Mouse (Mus musculus) thymus, postnatal 36 days (tissue): ENCODE measurements around the gene Tsks.

Experiments
- DNase-seq, 2 experiments: peaks; one replicate each; pipeline ENCODE4 v3.0.0; 2022; ENCODE audit warnings: mixed read lengths in 2 of 2

The Tsks gene

DNA sequence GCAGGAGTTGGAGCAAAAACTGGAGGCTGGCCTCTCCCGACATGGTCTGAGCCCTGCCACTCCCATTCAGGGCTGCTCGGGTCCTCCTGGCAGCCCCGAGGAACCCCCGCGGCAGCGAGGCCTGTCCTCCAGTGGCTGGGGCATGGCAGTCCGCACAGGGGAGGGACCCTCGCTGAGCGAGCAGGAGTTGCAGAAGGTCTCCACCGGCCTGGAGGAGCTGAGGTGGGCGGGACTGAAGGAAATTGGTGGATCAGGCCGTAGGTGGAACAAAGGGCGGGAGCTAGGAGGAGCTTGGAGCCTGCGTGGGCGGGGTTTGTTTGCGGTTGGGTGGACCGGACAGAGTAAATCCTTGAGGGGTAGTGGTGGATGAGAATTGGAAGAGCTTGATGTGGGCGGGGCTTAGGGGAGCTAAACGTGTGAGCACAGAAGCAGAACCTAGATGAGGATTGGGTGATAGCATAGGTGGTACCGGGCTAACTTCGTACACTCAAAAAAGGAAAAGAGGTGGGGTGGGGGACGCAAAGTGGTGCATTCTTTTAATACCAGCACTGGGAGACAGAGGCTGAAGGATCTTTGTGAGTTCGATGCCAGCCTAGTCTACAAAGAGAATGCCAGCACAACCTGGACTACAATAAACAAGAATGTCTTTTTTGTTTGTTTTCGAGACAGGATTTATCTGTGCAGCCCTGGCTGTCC is 9.8 kb downstream of the Tsks start:
- peak; percentile 37 to 56 for DNase-seq

DNA sequence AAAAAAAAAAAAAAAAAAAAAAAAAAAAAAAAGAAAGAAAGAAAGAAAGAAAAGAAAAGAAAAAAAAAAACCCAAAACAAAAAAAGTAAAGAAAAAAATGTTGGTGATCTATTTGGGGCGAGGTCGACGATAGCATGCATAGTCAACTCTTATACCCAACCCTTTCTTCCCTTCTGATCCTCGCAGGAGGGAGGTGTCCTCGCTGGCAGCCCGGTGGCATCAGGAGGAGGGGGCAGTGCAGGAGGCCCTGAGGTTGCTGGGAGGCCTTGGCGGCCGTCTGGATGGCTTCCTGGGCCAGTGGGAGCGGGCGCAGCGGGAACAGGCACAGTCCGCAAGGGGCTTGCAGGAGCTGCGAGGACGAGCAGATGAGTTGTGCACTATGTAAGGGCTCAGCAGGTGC is 10.6 kb downstream of the Tsks start:
- no peak for DNase-seq

DNA sequence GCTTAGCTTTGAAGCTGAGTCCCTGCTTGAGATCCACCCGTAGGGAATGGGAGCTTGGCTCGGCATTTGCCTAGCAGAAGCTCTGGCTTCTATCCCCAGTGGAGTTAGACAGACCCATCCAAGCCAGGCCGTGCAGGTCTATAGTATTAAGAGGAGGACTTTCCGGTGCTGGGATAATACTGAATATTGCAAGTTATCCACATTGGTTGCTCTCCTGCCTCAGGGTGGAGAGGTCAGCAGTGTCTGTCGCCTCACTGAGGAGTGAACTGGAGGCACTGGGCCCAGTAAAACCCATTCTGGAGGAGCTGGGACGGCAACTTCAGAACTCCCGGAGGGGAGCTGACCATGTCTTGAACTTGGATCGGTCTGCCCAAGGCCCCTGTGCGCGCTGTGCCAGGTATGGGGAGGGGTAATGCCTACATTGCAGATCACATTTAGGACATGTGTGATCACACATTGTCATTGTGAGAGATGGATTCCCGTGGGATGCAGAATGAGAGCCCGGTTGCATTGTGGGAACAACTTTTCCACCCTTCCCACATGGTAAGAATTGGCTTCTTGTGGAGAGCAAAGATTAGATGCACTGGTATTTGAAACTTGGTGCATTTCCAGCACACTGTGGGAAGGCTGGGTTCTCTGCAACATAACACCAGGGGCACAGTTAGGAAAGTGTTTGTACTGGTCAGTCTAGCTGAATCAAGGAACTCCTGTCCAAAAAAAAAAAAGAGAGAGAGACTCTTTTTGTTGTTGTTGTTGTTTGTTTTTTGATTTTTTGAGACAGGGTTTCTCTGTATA is 11.3 kb downstream of the Tsks start:
- no peak for DNase-seq

DNA sequence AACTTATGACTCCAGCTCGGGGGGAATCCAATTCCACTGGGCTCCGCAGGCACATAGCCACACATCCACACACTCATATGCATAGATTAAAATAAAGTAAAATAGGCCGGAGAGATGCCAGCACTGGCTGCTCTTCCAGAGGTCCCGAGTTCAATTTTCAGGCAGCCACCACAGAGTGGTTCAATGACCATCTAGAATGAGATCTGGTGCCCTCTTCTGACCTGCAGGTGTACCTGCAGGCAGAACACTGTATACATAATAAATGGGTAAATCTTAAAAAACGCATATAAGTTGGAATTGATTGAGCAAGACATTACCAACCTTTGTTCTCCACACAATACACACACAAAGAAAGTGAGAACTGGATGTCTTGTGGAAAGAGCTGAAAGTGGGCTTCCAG is 12.6 kb downstream of the Tsks start:
- DNase-seq = no peak

DNA sequence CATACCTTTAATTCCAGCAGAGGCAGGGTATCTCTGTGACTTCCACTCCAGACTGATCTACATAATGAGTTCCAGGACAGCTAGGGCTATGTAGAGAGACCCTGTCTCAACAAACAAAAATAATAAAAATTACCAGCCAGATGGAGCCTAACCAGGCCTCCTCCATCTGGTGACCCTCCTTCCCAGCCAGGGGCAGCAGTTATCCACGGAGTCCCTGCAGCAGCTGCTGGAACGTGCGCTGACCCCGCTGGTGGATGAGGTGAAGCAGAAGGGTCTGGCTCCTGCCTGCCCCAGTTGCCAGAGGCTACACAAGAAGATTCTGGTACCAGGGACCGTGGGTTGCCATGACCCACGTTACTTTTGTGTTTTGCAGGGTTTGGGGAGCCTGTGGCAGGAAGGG is 13.3 kb downstream of the Tsks start:
- no peak for DNase-seq

DNA sequence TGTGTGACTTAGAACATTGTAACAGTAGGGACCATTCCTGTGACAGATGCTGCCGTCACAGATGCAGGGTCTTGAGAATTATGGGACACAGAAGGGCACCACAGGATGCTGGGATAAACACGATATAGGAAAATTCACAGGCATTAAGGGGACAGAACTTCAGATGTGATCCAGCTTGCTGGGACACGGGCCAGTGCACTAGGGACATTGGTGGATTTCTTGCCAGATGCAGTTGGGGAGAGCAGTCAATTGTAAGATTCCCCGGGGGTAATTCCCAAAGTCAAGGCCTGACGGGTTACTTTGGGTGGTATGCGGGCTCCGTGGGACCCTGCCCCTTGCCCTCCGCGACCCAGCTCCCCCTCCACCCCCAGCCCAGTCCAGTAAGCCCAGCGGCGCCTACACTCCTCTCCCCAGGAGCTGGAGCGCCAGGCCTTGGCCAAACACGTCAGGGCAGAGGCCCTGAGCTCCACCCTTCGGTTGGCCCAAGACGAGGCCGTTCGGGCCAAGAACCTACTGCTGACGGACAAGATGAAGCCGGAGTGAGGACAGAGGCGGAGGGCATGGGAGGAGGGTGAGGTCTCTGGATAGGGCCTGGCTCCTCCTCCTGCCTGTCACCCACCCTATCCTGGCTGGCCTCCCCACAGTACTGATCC is 14.3 kb downstream of the Tsks start:
- no peak for DNase-seq

DNA sequence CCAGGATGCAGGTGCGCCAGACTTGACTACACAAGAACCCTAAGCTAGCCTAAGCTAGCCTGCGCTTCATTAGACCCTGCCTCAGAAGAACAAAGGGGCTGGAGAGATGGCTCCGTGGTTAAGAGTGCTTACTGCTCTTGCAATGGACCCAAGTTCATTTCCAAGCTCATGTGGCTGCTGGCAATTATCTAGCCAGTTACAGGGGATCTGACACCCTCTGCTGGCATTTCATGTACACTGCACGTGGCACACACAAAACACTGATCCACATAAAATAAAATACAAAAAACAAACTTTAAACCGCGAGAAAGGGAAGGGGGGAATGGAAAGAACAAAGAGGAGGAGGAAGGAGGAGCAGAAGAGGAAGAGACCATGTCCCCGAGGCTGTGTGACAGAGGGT is 15.2 kb downstream of the Tsks start:
- DNase-seq = peak in 1 of 2 experiments; percentile 22

DNA sequence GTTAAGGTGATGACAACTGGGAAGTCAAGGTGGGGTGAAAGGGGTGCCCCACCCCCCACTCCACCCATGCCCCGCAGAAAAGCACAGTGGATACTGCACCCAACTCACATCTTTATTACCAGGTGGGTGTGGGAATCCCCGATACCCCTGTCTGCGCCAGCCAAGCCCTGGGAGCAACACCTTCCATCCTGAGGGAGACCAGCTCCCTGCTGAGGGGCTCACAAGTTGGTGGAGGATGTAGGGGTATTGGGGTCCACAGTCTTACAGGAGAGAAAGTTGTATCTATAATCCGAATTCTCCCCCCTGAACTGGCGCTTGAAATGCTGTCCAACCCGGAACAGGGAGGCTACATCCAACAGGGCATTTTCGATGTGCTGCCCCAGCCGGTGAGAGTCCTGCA is 16.3 kb downstream of the Tsks start:
- no peak for DNase-seq

DNA sequence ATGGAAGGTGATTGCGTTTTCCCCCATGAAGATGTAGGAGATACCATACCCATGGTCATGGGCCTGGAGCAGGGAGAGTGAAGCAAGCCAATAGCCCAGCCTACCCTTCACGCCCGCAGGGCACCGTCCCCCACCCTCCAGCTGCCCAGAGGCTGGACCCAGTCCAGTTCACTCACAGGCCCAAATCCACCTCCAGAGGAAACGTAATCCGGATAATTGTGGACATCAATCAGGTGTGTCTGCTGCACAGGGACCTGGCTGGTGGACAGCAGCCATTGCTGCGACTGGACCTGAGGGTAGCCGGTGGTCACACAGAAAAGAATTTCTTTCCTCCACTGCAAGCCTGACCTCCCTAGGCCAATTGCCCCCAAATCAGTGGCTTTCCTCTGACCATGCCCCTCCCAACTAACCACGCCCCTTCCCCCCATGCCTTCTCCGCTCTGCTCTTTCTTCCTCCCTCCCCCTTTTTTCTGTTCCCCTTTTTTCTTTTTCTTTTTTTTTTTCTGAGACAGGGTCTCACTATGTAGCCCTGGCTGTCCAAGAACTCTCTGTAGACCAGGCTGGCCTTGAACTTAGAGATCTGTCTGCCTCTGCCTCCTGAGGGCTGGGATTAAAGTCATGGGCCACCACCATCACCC is 17.0 kb downstream of the Tsks start:
- DNase-seq = no peak

DNA sequence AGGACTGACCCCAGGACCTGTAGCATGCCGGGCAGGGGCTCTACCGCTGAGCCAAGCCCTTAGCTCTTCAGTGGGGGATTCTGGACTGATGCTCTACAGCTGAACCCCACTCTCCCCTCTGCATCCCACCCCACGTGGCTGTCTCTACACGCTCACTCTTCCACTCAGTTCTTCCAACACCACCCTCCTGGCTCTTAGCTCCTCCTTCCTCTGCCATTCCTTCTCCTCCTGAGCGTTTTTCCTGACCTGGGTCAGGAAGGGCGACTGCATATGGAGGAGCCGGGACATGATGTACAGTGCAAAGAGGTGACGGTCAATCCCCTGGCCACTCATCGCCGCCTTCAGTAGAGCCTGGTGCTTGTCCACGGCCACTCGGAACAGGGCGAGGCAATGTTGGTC is 17.5 kb downstream of the Tsks start:
- no peak for DNase-seq

DNA sequence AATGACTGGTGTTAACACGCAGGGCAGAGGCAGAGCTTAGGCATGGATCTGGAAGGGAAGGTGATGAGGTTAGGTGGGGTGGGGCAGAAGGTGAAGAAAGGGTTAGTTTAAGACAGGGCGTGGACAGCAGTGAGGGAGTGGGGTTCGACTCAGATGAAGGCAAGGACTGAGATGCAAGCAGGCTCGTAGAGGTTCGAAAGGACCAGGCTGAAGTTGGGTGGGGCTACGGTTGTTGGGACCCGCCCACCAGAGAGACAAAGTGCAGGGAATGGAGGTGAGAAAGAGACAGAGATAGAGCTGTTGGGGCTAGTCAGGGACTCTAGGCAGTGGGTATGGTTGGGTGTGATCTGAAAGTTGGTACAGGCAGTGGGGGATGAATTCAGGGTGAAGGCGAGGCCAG is 19.3 kb downstream of the Tsks start:
- DNase-seq = no peak

DNA sequence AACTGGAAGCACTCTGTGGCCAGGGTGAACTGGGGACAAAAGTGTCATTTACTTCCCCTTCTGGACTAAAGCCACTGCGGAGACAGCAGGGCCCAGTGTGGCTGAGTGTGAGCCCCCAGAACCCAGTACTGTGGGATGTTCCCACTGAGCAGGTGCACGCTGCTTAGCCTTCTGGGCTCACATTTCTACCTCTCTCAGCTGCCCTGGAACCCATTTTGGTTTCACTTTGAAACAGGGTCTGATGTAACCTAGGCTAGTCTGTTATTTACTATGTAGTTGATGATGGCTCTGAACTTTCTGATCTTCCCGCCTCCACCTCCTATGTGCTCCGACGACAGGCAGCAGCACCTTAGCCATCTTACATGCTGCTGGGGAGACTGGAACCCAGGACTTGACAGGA is 19.8 kb downstream of the Tsks start:
- no peak for DNase-seq

DNA sequence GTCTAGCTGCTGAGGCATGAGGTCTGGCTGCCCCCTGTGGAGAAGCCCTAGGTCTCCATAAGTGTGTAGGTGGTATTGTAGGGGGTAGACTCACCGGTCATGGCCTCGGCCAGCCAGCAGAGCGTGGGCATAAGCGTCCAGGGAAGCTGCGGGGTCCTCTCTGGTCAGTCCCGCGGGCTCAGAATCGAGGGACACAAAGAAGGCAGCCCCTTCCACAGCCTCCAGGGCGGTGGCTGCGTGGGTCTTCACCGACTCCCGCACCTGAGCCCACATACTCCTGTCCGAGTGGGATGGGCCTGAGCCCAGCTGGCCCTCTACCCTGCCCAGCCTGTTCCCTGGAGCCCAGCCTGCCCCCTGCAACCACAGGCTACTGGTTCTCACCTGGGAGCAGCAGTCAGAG is 22.0 kb downstream of the Tsks start:
- no peak for DNase-seq

DNA sequence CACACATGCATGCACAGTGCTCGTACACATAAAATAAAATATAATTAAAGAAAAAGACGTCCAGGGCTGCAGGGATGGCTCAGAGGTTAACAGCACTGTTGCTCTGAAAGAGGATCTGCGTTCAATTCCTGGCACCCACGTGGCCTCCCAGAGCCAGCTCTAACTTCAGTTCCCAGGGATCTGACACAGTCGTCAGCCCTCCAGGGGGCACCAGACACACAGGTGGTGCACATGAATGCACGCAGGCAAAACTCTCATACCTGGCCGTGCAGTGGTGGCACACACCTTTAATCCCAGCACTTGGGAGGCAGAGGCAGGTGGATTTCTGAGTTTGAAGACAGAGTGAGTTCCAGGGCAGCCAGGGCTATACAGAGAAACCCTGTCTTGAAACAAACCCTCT is 23.0 kb downstream of the Tsks start:
- peak in 1 of 2 experiments; percentile 41 for DNase-seq

DNA sequence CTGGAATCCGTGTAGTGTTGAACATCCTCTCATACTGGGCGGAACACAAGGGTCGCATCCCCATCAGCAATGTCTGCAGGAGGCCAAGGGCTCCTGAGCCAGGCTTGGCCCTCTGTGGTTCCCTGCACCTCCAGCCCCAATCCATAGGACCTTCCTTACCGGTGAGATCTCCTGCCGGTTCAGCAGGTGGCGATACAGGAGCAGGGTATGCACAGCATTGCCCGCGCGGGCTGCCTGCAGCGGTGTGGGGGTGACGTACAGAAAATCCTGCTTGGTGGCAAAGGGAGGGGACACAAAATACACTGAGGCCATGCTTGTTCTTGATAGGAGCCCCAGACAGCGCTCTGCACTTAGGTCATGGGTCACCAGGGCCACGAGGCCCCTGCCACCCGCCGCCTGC is 23.6 kb downstream of the Tsks start:
- DNase-seq = no peak

DNA sequence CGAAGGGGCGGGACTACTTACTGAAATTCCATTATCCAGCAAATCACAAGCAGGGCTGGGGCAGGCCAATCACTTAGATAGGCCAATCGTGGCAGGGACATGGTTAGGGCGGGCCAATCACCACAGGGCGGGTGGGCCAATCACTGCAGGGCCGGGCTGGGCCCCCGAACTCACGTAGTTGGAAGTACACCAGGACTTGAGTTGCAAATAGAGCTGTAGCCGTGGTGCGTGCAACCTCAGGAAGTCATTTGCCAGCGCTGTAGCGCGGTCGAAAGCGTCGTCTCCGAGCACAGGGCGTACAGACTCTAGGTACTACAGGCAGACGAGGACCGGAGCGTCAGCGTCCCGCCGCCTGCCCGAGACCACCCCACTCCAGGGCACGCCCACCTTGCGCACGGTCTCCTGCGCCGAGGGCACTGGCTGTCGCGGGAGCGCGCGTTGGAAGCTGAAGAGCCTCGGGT is 27.3 kb downstream of the Tsks start:
- peak; percentile 68 to 81 for DNase-seq

DNA sequence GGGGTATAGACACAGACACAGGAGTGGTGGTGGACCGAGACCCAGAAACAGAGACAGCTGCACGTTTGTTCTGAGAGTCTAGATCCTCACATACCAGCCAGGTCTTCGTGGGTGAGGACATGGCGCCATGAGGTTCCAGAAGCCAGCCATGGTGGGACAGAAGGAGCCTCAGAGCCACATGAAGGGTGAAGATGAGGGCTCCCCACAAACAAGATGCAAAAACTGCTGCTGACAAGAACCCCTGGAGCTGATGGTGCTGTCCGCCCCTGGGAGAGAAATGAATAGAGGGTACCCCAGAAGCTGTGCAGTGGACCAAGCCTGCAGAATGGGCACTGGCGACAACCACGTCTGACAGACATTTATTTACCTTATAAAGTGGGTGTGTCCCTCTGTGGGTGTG is 28.1 kb downstream of the Tsks start:
- no peak for DNase-seq

DNA sequence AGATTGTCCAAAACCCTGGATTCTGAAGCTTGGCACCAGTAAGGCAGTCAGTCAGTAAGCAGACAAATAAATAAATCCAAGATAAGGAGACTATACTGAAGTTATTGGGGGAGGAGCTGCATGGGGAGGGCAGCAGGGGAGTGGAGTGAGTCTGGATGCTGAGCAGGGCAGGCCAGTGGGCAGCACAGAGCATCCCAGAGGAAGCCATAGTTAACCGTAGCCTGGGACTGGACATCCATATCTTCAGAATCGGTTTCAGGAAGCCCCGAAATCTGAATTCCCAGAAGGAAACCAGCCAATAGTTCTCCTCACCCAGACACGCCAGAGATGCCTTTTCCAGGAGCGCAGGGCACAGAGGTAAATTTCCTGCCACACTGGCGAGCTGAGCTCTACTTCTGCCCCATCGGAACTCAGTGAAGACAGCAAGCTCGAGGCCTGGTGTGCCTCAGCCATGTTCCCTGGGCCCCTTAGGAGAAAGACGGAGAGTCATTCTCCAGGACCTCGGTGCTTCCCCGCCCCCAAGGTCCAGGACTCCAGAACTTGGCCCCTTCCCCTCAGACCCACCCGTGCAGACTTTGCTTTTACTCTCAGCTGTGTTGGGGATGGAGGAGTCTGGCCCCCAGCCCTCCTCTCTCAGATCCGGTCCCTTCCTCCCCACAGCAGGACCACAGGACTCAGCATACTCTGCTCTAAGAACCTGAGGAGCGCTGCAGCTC is 30.6 kb downstream of the Tsks start:
- DNase-seq = no peak

DNA sequence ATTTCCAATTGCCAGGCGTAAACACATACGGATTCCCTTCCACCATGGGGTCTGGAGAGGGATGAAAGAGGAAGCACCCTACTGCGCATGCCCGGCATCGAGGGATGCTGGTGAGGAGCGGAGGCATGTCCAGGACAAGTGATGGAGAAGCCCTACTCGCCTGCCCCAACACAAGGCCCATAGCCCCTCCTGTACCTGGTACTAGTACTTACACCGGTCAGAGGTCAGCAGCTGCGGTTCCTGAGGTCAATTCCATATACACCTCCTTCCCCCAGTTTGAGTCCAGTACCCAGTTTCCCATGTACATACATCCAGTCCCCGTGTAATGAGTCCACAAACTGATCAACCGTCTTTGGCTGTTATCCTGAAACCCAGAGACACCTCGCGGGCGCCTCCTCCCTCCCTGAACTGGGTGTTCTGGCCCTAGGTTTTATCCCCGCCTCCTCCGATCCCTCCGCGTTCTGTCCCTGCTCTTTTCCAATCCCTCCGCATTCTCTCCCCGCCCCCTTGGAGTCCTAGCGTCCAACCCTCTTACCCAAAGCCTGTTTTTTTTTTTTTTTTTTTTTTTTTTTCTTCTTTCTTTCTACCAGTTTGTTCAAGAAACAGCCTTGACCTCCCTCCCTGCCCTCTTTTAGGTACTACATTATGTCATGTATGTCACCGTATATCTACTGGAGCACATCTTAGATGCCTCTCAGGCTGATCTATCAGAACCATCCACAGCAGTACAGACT is 31.5 kb downstream of the Tsks start, which contains the start of gene Cpt1c:
TSS of gene Cpt1c (minus strand) at position 469 of the 734 bp plus-strand sequence.
- DNase-seq = no peak

DNA sequence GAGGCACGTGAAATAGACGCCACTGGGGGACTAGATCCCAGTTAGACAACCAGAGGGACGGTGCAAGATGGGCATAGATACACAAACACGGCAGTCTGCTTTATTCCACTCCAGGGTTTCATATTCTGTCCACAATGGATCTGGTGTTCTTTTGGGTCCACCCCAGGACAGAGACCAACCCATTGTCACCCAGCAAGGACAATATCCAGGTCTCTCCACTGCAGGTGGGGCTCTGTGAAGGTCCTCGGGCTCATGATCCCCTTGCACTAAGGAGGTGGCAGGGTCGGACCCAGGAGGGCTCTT is 32.1 kb downstream of the Tsks start:
- no peak for DNase-seq

DNA sequence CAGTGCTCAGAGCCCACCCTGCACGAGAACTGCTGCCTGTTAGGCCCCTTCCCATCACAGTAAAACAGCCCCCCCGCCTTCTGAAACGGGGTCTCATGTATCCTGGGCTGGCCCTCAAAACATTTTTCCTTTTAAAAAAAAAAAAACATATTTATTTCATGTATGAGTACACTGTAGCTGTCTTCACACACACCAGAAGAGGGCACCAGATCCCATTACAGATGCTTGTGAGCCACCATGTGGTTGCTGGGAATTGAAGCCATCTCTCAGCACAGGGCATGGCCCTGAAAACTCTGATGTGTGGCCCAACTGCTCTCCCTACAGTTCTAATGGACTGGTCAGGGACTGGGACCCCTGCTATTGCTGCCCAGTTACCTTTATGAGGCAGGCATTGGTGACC is 35.3 kb downstream of the Tsks start:
- DNase-seq = no peak

DNA sequence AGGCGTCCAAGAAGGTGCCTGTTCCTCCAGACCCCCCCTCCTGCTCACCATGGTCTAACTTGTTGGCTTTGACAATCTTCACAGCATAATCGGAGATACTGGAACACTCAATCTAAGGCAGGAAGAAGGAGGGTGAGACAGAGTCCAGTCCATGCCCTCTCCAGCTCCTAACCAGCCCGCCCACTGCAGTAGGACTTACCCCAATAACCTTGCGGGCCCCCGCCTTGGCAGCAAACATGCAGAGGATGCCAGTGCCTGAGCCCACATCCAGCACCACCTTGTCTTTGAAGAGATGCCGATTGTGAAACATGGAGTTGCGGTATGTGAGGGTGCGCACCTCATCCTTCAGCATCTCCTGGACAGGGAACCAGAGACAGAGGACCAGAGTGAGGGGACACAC is 38.5 kb downstream of the Tsks start:
- no peak for DNase-seq
